Mouse (Mus musculus): ENCODE measurements around the gene Serac1.
"Not testable (repeated sequence)": the region's sequence is repeated elsewhere in the genome, so short reads cannot be mapped to it uniquely, and the experiment has no call there.

Gene Serac1

DNA sequence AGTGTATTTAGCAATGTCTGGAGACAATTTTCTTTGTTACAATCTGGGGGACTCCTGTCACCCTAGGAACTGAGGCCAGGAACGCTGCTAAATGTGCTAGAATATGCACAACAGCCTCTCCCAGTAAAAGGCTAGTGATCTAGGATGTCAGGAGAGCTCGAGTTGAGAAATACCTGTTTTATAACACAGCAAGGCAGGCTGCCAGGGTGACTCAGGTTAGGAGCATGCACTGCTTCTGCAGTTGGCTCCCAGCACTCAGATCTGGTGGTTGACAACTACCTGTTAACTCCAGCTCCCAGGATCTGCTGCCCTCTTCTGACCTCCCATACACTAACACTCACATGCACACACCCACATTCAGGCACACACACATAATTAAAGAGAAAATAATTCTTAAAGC, 13.5 kb downstream of the Serac1 start:
- no peak for DNase-seq (ENCODE audit: low spot score in 2 of 2)

DNA sequence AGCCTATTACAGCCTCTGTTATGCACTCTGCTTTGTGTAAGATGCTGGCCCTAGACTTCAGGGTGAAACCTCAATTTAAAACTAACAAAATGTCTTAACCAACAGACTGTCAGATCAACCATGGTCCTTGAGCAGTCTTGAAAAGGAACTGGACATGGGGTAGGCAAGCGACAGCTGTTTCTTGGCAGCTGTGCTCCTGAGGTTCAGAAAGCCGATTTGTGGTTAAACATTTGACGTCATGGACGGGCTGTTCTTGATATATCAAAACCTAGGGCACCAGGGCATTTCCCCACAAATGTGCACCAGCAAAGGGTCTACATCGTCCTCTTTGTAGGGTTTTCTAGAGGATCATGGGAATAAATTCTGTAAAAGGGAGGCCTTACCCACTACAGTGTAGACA, 16.0 kb downstream of the Serac1 start:
- no peak for DNase-seq (ENCODE audit: low spot score in 2 of 2)

DNA sequence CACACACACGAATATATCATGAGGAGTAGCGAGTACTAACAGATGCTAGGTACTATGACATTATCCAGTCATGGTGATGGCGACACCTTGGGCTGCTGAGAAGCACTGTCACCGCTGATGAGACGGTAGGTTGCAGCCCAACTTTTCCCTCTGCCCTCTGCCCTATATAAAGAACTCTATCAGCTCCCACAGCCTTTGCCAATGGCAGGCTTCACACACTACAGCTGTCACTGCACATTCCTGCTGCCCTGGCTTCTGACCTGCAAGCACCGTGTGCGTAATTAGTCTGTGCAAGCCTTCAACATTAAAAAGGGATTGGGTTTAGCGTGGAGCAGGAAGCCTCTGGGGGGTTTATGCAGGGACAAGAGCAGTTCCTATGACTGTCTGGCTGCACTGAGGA, 16.7 kb downstream of the Serac1 start:
- no peak for DNase-seq (ENCODE audit: low spot score in 2 of 2)

DNA sequence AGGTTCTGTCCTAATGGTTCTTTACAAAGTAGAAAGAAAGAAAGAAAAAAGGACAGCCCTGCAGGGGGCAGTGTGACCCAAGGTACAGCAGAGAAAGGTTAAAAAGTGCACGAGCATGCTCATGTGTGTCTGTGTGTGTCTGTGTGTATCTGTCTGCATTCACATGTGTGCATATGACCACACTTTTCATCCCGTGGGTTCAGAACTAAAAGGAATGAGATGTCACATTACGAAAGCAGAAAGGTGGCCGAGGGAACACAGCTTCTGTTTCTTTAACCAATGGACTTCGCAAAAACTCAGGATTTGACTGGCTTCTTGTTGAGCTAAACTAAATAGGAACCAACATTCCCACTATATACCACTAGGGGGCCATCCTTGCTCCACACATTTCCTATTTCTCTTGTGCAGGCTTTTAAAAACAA, 24.6 kb downstream of the Serac1 start:
- DNase-seq (ENCODE audit: low spot score in 2 of 2) = peak in 1 of 2 experiments; percentile 45

DNA sequence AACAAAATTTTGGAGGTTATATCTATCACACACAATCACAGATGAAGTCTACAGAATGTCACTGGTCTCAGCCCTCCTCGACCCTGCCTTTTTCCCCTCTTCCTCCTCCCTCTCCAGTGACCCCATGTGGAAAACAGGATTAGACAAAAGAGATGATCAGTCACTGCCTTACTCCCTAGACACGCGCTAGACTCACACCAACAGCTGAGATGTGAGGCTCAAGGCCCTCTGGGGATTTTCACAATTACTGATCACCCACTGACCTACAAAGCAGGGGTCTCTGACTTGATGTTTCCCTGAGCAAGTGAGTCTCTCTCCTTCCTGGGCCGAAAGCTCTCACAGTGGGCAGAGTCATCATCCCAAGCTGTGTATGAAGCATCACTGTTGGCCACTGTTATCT, 26.7 kb downstream of the Serac1 start:
- no peak for DNase-seq (ENCODE audit: low spot score in 2 of 2)

DNA sequence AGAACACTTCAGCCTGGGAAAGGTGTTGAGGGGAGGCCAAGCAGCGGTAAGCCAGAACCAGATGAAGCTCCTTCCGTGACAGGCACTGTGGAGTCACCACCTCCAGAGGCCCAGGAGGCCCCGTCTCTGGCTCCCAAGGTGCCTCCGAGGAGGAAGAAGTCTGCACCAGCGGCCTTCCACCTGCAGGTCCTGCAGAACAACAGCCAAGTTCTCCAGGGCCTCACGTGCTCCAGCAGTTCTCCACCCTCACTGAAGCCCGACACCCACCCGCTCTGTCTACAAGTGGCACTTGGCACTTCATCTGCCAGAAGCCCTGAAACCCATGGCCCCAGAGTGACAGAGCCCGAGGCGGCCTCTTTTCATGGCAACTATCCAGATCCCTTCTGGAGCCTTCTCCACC, 42.0 kb downstream of the Serac1 start:
- no peak for DNase-seq (ENCODE audit: low spot score in 2 of 2)

DNA sequence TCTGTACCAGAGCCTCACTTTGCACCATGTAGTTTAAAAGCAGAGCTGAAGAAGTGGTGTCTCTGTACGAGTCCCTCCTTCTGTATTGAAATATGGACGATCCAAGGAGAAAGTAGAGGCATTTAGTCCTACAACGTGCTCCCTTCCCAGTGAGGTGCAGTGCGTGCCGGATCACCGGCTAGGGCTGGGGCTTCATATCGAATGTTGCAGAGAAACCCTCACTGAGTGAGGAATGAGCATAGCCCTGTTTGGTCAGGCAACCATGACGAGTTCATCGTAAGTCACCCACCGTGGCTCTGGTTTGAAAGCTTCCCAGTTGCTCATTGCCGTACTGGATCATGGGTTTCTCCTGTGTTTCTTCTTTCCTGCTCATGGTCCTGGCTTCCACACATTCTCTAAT, 42.7 kb downstream of the Serac1 start:
- no peak for DNase-seq (ENCODE audit: low spot score in 2 of 2)

DNA sequence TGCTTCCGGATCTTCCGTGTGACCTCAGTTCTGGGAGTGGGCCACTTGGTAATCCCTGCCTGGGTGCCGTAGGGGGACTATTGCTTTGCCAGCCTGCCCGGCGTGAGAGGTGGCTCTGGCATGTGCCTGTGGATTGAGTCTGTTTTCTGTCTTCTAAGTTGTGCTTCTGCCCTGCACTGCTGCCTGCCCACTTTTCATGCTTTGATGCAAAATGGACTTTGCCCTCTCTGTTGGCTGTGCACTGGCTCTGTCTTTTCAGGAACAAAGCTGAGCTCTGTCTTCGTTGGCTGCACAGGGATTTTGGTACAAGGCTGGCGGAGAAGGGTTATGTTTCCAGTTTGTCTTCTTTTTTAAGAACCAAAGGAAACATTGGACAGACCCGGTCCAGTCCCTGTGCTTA, 43.1 kb downstream of the Serac1 start:
- no peak for DNase-seq (ENCODE audit: low spot score in 2 of 2)

DNA sequence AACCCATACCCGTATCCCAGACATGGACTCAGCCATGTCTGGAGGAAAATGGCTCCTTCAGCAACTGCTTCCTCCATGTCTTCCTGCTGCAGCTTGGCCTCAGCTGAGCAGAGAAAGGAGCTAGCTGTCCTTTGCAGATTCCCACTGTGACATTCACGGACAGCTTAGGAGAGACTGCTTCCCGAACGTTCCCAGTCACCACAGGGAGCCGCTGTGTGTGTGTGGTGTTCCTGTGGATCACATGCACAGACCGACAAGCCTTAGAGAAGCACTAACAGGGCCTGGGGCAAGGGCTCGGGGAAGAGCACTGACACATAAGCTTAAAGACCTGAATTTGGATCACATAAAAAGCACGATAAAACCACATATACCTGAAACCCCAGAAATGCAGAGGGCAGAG, 43.9 kb downstream of the Serac1 start:
- DNase-seq (ENCODE audit: low spot score in 2 of 2) = no peak

DNA sequence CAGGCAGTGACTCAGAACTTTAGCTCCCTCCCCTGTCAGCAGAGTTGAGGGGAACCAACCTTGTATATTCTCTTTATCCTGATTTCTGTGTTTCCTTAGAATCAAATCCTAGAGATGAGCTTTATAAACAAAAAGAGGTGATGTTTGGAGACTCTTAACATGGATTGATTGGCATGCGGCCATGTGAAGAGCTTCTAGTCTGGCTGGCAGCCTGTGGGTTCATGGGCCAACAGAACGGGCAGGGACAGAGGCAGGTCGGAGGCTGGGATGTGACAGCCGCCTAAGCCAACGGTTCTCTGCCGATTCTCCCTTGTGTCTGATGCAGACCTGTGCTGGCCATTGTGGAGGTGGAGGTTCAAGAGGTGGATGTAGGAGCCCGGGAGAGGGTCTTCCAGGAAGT, 53.7 kb downstream of the Serac1 start:
- no peak for DNase-seq (ENCODE audit: low spot score in 2 of 2)

- DNase-seq (ENCODE audit: low spot score in 2 of 2) = not testable (repeated sequence)
Observed at GRCm38 (mm10) chr17:6021374-6021789, 58.2 kb downstream of the Serac1 start.

DNA sequence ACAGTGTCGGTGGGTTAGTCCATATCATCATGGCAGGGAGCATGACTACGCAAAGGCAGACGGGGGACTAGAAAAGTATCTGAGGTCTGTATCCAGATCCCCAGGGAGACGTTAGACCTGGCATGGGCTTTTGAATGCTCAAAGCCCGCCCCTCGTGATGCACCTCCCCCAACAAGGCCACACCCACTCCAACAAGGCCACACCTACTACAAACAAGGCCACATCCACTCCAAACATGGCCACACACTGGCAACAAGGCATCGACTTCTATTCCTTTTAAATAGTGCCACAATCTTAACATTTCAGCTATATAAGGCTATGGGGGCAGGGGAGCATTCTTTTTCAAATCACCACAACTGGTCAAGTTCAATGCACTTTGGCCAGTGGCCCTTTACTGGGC, 58.9 kb downstream of the Serac1 start:
- no peak for DNase-seq (ENCODE audit: low spot score in 2 of 2)

DNA sequence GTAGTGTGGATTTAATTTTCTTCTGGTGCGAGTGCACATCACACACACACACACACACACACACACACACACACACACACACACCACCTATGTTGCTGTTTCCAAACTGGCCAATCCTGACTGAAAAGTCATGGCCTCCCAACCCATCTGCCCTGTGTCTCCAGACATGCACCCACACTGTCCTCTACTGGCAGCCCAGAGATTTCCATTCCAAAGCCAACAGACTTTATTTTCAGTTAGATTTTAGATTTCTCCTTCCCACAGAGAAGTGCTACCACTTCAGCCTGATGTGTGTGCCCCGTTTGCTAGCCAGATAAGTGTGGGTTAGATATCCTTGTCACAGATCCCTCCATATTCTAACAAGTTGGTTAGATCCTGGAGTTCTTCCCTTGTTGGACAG, 59.8 kb downstream of the Serac1 start:
- no peak for DNase-seq (ENCODE audit: low spot score in 2 of 2)

GRCm38 (mm10) chr17:6018348-6018747, 61.2 kb downstream of the Serac1 start:
- DNase-seq (ENCODE audit: low spot score in 2 of 2) = no peak

DNA sequence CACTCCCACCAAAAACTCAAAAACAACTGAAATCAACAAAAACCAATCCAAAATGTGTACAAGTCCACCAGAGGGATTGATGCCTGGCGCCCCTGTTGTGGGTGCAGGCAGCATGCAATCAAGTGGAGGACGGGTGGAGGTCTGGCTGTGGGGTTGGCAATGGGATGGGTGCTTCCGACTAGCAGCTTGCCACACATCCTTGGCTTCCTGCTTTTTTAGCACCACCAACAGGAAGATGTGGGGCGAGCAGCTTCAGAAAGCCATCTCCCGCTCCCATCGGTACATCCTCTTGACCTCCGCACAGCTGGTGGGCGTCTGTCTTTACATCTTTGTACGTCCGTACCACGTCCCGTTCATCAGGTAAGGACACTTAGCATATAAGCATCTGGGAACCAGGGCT, 62.3 kb downstream of the Serac1 start:
- no peak for DNase-seq (ENCODE audit: low spot score in 2 of 2)

- no peak for DNase-seq (ENCODE audit: low spot score in 2 of 2)
Observed at GRCm38 (mm10) chr17:6016213-6016780, 63.2 kb downstream of the Serac1 start.

GRCm38 (mm10) chr17:6014985-6015384, 64.6 kb downstream of the Serac1 start:
- DNase-seq (ENCODE audit: low spot score in 2 of 2) = no peak

GRCm38 (mm10) chr17:6013079-6013478, 66.5 kb downstream of the Serac1 start:
- DNase-seq (ENCODE audit: low spot score in 2 of 2) = no peak

GRCm38 (mm10) chr17:6009606-6010005, 69.9 kb downstream of the Serac1 start:
- DNase-seq (ENCODE audit: low spot score in 2 of 2) = no peak

- DNase-seq (ENCODE audit: low spot score in 2 of 2) = no peak
Observed at GRCm38 (mm10) chr17:6008590-6008989, 71.0 kb downstream of the Serac1 start.

GRCm38 (mm10) chr17:6007902-6008301, 71.6 kb downstream of the Serac1 start:
- DNase-seq (ENCODE audit: low spot score in 2 of 2) = no peak

GRCm38 (mm10) chr17:6007101-6007780, 72.3 kb downstream of the Serac1 start:
- no peak for DNase-seq (ENCODE audit: low spot score in 2 of 2)

- peak; percentile 58 to 81 for DNase-seq (ENCODE audit: low spot score in 2 of 2)
Observed at GRCm38 (mm10) chr17:6005638-6006471, 73.7 kb downstream of the Serac1 start.
